Mouse (Mus musculus): Measurements from ENCODE around the gene Tcp1. TPM values are rescaled to one million over a fixed set of nuclear protein-coding genes. Genes with fewer than 3 reads are reported as not detected.
"Not testable (repeated sequence)": the region's sequence is repeated elsewhere in the genome, so short reads cannot be mapped to it uniquely, and the experiment has no call there.

Tcp1 gene
- total RNA-seq (2021) = 100 to 1,000 TPM; 226 to 233 TPM

DNA sequence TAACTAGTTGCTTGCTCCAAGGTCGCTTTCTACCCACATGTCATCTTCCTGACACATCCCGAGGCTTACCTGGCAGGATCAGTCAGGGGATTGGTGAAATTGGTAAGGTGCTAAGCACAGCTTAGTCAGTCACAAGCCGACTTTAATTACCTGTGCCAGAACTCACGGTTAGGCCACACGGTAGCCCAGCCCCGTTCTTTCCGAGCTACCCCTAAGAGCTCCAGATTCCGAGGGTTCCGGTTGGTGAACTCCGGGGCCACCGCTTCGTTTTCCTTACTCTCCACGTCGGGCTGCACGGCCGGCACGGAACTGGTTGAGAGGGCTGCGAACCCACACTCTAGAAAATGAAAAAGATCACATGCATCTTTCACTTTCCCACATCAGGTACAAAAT is at the start of gene Tcp1:
TSS of gene Tcp1 (plus strand) at position 214 of the 393 bp plus-strand sequence.
- intact Hi-C loops (cut with DNase I) = loop anchor here (2.0 to 5.0 kb wide), 3 partner anchors 35 to 77 kb away; partner anchors contain the start of genes Acat2 and Wtap
- DNase-seq = no peak

GRCm38 (mm10) chr17:12866853-12867252 is 48.6 kb upstream of the Tcp1 start:
- peak; percentile 33 to 64 for DNase-seq
- intact Hi-C loops (cut with DNase I) = no loop called here

- intact Hi-C loops (cut with DNase I) = no loop called here
- no peak for DNase-seq
Measured at GRCm38 (mm10) chr17:12868043-12868442, 47.5 kb upstream of the Tcp1 start, which contains the start of gene Mas1. Gene Mas1 (minus strand): TSS chr17:12868143.

- intact Hi-C loops (cut with DNase I) = no loop called here
- no peak for DNase-seq
Measured at GRCm38 (mm10) chr17:12868640-12869039, 46.9 kb upstream of the Tcp1 start.

DNA sequence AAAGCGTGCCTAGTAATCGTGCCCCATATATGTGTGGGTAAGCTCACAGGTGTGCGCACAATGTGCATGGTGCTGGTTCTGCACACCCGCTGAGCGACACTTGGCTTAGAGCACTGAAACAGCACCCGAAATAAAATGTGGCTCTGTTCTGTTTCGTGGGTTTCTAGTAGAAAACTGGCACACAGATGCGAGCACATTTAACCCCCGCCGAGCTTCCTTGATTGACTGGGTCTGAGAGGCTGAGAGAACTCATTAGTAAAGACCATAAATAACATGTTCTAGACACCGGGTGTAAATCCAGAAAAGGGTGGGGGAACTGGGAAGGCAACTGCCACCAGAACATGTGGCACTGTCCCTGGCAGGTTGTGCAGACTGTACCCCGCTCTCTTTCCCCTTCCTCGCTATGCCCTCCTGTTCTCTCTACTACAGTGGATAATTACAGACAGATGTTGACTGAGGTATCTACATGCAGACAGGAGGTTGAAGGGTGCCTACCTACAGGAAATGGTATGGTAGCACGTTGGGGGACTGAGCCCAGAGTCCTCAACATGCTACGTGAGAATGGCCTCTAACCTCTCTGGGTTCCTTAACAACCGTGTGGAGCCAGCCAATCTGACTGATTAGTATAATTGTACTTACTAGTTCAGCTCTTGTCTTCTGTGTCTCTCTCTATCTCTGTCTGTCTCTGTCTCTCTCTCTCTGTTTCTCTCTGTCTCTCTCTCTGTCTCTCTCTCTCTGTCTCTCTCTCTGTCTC is 43.0 kb upstream of the Tcp1 start:
- no peak for DNase-seq
- intact Hi-C loops (cut with DNase I) = no loop called here

DNA sequence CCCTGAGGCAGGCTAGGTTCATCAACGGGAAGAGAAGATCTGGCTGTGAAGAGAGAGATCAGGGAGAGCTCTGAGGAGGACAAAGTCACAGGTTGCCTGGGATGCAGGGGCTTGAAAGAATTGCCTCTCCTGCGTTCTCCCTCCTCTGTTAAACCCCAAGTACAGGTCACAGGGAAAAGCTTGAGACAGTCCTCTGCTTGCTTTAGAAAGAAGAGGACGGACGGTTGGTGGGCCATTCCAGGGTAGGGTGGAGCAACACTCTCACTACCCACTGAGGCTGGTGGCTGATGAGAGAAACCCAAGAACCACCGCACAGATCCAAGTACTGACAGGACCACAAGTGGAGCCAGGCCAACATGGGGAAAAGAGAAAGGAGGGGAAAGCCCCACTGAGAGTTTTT is 39.8 kb upstream of the Tcp1 start, which contains the start of gene Mrgprh:
TSS of gene Mrgprh (plus strand) at position 301 of the 400 bp plus-strand sequence.
- intact Hi-C loops (cut with DNase I) = no loop called here
- DNase-seq = no peak

GRCm38 (mm10) chr17:12880178-12880577 is 35.3 kb upstream of the Tcp1 start:
- intact Hi-C loops (cut with DNase I) = loop anchor here (1.0 to 5.0 kb wide), 3 partner anchors 35 to 132 kb away; partner anchors contain the start of gene Tcp1

DNA sequence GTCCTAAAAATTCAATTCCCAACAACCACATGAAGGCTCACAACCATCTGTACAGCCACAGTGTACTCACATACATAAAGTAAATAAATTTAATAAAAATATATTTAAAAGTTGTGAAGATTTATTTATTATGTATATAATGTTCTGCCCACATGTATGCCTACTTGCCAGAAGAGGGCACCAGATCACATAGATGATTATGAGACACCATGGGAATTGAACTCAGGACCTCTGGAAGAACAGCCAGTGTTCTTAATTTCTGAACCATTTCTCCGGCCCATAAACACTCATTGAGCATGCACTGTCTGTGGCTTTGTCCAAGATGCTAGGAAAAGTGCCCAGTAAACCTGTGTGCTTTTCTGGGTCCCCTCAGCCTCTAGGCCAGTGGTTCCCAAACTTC is 34.3 kb upstream of the Tcp1 start:
- no peak for DNase-seq
- intact Hi-C loops (cut with DNase I) = loop anchor here (2.0 to 5.0 kb wide), 2 partner anchors 34 to 131 kb away; partner anchors contain the start of gene Tcp1

More at GRCm38 (mm10) chr17:12880178-12880577, 35.3 kb upstream of the Tcp1 start:
- peak; percentile 90 to 91 for DNase-seq

DNA sequence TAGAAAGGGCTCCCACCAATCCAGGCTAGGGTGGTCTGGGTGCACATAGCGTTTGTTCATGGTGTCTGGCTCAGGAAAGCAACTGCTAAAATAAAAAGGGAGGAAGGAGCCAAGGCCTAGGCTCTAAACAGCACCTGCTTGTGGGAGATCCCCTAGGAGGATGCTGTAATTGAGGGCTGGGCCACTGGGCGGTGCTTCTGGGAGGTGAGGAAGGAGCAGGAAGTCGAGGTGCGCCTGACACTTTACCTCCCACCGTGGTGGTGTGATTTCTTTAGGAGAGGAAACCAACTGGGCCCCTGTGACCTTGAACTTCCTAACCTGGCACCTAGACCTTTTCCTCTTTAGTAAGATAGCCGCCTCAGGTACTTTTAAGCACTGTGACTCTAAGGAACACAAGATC is 28.9 kb upstream of the Tcp1 start:
- intact Hi-C loops (cut with DNase I) = no loop called here
- DNase-seq = peak; percentile 18 to 41

GRCm38 (mm10) chr17:12887021-12887775 is 28.3 kb upstream of the Tcp1 start:
- DNase-seq = peak; percentile 75 to 79
- intact Hi-C loops (cut with DNase I) = no loop called here

GRCm38 (mm10) chr17:12891054-12891453 is 24.4 kb upstream of the Tcp1 start:
- intact Hi-C loops (cut with DNase I) = no loop called here
- DNase-seq = no peak

- DNase-seq = no peak
- intact Hi-C loops (cut with DNase I) = no loop called here
Measured at GRCm38 (mm10) chr17:12892033-12892432, 23.5 kb upstream of the Tcp1 start.

GRCm38 (mm10) chr17:12897674-12898073 is 17.8 kb upstream of the Tcp1 start:
- no peak for DNase-seq
- intact Hi-C loops (cut with DNase I) = no loop called here

- intact Hi-C loops (cut with DNase I) = not testable (repeated sequence)
Measured at GRCm38 (mm10) chr17:12898607-12899006, 16.9 kb upstream of the Tcp1 start.

DNA sequence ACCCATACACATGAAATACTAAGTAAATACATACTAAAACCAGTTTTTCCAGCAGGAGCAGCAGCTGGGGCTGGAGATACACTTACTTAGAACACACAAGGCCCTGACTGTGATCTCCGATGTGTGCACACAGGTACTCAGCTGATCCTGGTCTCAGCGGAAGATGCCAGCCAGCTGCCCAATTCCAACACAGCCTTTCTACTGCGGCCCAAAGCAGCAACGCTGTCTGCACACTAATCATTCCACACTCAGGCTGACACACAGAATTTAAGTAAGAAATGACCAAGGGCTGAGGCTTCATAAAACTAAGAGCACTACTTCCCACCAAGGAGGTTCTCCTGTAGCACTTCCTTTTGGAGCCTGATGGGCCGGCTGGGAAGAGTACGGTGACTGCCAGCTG is 13.2 kb upstream of the Tcp1 start:
- intact Hi-C loops (cut with DNase I) = no loop called here

More at GRCm38 (mm10) chr17:12898607-12899006, 16.9 kb upstream of the Tcp1 start:
- not testable (repeated sequence) for DNase-seq

GRCm38 (mm10) chr17:12903372-12904333 is 11.8 kb upstream of the Tcp1 start:
- no peak for DNase-seq
- intact Hi-C loops (cut with DNase I) = no loop called here

More for the DNA sequence above, 13.2 kb upstream of the Tcp1 start:
- no peak for DNase-seq

- DNase-seq = no peak
- intact Hi-C loops (cut with DNase I) = no loop called here
Measured at GRCm38 (mm10) chr17:12904349-12904748, 11.2 kb upstream of the Tcp1 start.

DNA sequence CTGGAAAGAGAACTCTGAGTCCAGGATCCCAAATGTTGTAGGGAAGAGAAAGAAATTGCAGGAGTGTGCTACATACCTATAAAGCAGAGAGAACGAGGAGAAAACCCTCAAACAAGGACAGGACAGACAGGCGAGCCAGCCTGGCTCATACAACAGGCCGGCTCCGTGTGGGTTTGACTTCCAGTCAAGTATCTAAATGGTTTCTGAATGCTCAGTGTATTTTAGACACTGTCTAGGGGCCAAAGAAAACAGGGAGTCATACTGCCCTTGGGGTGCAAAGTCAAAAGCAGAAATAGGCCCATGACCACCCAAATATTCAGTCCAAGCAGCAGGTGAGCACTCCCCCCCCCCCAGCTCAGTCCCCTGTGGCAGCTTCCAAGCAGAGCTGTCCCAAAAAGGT is 9.7 kb upstream of the Tcp1 start:
- no peak for DNase-seq
- intact Hi-C loops (cut with DNase I) = no loop called here

DNA sequence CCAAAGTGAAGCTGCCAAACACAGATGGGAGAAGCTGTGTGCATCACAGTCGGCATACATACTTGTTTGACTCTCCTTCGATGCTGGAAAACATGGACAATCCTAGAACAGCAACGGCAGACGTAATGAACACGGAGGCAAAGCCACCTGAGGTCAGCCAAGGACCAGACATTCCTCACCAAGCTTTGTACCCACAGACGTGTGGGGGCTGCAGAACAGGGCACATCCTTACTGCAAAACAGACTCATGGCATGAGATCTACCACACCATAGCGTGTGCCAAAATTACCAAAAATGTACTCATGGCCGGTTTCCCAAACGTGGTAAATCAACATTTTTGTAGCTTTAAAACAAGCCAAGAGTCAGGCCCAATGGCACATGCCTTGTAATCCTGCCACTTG is 9.1 kb upstream of the Tcp1 start:
- DNase-seq = no peak
- intact Hi-C loops (cut with DNase I) = no loop called here
